Mouse (Mus musculus): ENCODE results near the gene Sema4g.

DNA sequence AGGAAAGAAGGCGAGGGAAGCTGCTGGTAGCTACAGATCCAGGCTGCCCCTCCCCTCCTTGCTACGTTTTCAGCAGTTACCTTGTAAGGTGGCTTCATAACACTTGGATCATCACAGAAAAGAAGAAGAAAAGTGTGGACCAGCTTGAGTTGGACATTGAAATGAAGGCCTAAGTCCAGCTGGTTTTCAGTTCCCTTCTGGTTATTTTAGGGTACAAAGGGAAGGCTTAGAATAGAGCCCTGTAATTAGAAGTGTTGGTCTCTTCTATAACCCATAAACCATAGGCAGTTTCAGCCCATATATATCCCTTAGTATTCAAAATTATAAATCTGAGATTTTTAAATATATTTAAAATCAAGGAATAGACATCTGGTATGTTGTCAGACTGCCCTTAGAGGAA is 8.1 kb upstream of the Sema4g start:
- TF ChIP-seq CTCF (conservative IDR thresholded peaks at IDR 0.05; ENCODE audit: insufficient read depth, insufficient read length, low read depth, low read length) (no peak), POLR2A (IDR thresholded peaks at IDR 0.05; ENCODE audit: low read depth, low read length) (no peak)

Data from kidney, adult 2 months (tissue).